Mouse (Mus musculus) liver, adult 2 months (tissue): ENCODE results near the gene Gpr55.

ENCODE experiments used
- CTCF ChIP-seq: fragments of 200-500 bp; IDR thresholded peaks from 2 replicates; pipeline ENCODE4 v1.5.1; 2011; ENCODE audit warnings: low read depth, low read length, control low read depth
- POLR2A ChIP-seq: fragments of 200-500 bp; IDR thresholded peaks from 2 replicates; pipeline ENCODE4 v1.6.1; 2011; ENCODE audit warnings: low read length, control low read depth; ENCODE audit not compliant: insufficient read depth; ENCODE audit errors: extremely low read depth

GRCm38 (mm10) chr1:85969081-85969480, 8.3 kb upstream of the Gpr55 start:
- TF ChIP-seq CTCF (no peak), POLR2A (no peak)
